Mouse (Mus musculus) ES-E14 (cell line): ENCODE measurements around the gene 4933425L06Rik.

ENCODE experiments used
- HCFC1 ChIP-seq: IDR thresholded peaks from 2 replicates; pipeline ENCODE4 v1.6.1; 2012; ENCODE audit warnings: low read length, inconsistent platforms, borderline replicate concordance; ENCODE audit not compliant: insufficient read depth
- ZNF384 ChIP-seq: IDR thresholded peaks from 2 replicates; pipeline ENCODE4 v1.6.1; 2012; ENCODE audit warnings: low read depth, low read length, inconsistent platforms

- TF ChIP-seq ZNF384: no peak
- TF ChIP-seq HCFC1: no peak
Measured at GRCm38 (mm10) chr13:105066119-105066518, 15.8 kb upstream of the 4933425L06Rik start.
